Mouse (Mus musculus) yolk sac, embryonic 10.5 days (tissue): ENCODE results near the gene C77080.

Source experiments
- DNase-seq: peaks from one replicate; pipeline ENCODE4 v3.0.0-alpha.2; 2017; ENCODE audit warnings: low spot score

The C77080 gene

GRCm38 (mm10) chr4:129266821-129267220, 5.6 kb upstream of the C77080 start:
- DNase-seq, result no peak

GRCm38 (mm10) chr4:129266191-129266590, 5.0 kb upstream of the C77080 start:
- DNase-seq, result no peak

GRCm38 (mm10) chr4:129263225-129264021, 2.2 kb upstream of the C77080 start:
- DNase-seq, result peak; percentile 47

- DNase-seq, result no peak
These were observed 526 bp downstream of the C77080 start for GRCm38 (mm10) chr4:129260678-129261077.

- no peak for DNase-seq
These were observed 2.1 kb downstream of the C77080 start for GRCm38 (mm10) chr4:129259101-129259500.

GRCm38 (mm10) chr4:129256450-129257380, 4.5 kb downstream of the C77080 start:
- DNase-seq, result peak; percentile 73

- DNase-seq, result no peak
These were observed 6.6 kb downstream of the C77080 start for GRCm38 (mm10) chr4:129254571-129254970.

- DNase-seq, result no peak
These were observed 8.7 kb downstream of the C77080 start for GRCm38 (mm10) chr4:129252492-129252891.

GRCm38 (mm10) chr4:129251482-129252125, 9.6 kb downstream of the C77080 start:
- peak; percentile 78 for DNase-seq

- peak; percentile 82 for DNase-seq
These were observed 10.3 kb downstream of the C77080 start for GRCm38 (mm10) chr4:129250759-129251481.

- peak; percentile 2 for DNase-seq
These were observed 11.9 kb downstream of the C77080 start for GRCm38 (mm10) chr4:129249288-129249687.

GRCm38 (mm10) chr4:129248243-129248767, 12.9 kb downstream of the C77080 start:
- peak; percentile 74 for DNase-seq

GRCm38 (mm10) chr4:129247381-129248242, 13.6 kb downstream of the C77080 start:
- DNase-seq, result no peak

- DNase-seq, result peak; percentile 69
These were observed 14.6 kb downstream of the C77080 start for GRCm38 (mm10) chr4:129246360-129247301.

GRCm38 (mm10) chr4:129244802-129245201, 16.4 kb downstream of the C77080 start:
- no peak for DNase-seq

GRCm38 (mm10) chr4:129242761-129243160, 18.4 kb downstream of the C77080 start:
- no peak for DNase-seq

- no peak for DNase-seq
These were observed 18.9 kb downstream of the C77080 start for GRCm38 (mm10) chr4:129242327-129242726.

- DNase-seq, result no peak
These were observed 19.3 kb downstream of the C77080 start for GRCm38 (mm10) chr4:129241898-129242297.

- DNase-seq, result peak; percentile 92
These were observed 22.1 kb downstream of the C77080 start for GRCm38 (mm10) chr4:129239075-129239474.
